Mouse (Mus musculus) heart, embryonic 16.5 days (tissue): ENCODE measurements at regions not wholly inside any gene's neighbourhood (a gene's known extent, or its start where the extent isn't known, plus 50 kb on each side); places are given as distances from the start of the nearest gene placed in this dataset.

Experiments used
- ATAC-seq: fragments of 200-750 bp; cut with Nextera tagmentation; replicated peaks from 2 replicates; pipeline ENCODE4 v1.8.0; 2017; ENCODE audit warnings: moderate number of reproducible peaks; ENCODE audit not compliant: insufficient read depth, low FRiP score; ENCODE audit errors: extremely low read depth
- H3K27ac ChIP-seq: fragments of 300-500 bp; sonication (generic); 2 replicates; pipeline ENCODE4 v1.5.1; 2014; ENCODE audit warnings: mild to moderate bottlenecking, low read length, control low read depth, moderate library complexity
- H3K27me3 ChIP-seq: fragments of 300-500 bp; sonication (generic); 2 replicates; pipeline ENCODE4 v1.6.1; 2014; ENCODE audit warnings: low read length, mixed read lengths; ENCODE audit not compliant: control insufficient read depth, insufficient read depth
- H3K36me3 ChIP-seq: fragments of 300-500 bp; sonication (generic); 2 replicates; pipeline ENCODE4 v1.6.1; 2014; ENCODE audit not compliant: control insufficient read depth, insufficient read depth
- H3K4me1 ChIP-seq: fragments of 300-500 bp; sonication (generic); 2 replicates; pipeline ENCODE4 v1.6.1; 2014; ENCODE audit warnings: low read length, mixed read lengths; ENCODE audit not compliant: control insufficient read depth, insufficient read depth
- H3K4me2 ChIP-seq: fragments of 300-500 bp; sonication (generic); 2 replicates; pipeline ENCODE4 v1.6.1; 2014; ENCODE audit warnings: low read depth, mild to moderate bottlenecking, control low read depth, low read length
- H3K4me3 ChIP-seq: fragments of 300-500 bp; sonication (generic); 2 replicates; pipeline ENCODE4 v1.5.1; 2014; ENCODE audit warnings: mild to moderate bottlenecking, control low read depth, low read length
- H3K9ac ChIP-seq: fragments of 300-500 bp; sonication (generic); 2 replicates; pipeline ENCODE4 v1.6.1; 2014; ENCODE audit warnings: low read length, control low read depth
- H3K9me3 ChIP-seq: fragments of 300-500 bp; sonication (generic); replicated peaks from 2 replicates; pipeline ENCODE4 v1.6.1; 2016; ENCODE audit warnings: low read length; ENCODE audit not compliant: control insufficient read depth
- WGBS: fragments of 180-500 bp; shearing (Covaris S2); extraction: QIAGEN DNeasy Blood & Tissue Kit; methylation state at CpG from one replicate; pipeline ENCODE4 v1.1.7; 2014; 5-methylcytosine and 5-hydroxymethylcytosine counted together

- Histone ChIP-seq H3K4me2 (no peak overlapping the region), H3K9me3 (no peaks in the 10 kb centered on the region), H3K27ac (no peak overlapping the region), H3K9ac (no peak overlapping the region), H3K36me3 (no peaks in the 10 kb centered on the region), H3K4me3 (no peak overlapping the region), H3K4me1 (no peaks in the 10 kb centered on the region), H3K27me3 (no peaks in the 10 kb centered on the region)
- WGBS: 78% methylated on average over 5 of the region's 5 CpGs
- ATAC-seq: no peak
Observed at GRCm38 (mm10) chr1:65981665-65982064, 55.3 kb downstream of the Crygf start.

DNA sequence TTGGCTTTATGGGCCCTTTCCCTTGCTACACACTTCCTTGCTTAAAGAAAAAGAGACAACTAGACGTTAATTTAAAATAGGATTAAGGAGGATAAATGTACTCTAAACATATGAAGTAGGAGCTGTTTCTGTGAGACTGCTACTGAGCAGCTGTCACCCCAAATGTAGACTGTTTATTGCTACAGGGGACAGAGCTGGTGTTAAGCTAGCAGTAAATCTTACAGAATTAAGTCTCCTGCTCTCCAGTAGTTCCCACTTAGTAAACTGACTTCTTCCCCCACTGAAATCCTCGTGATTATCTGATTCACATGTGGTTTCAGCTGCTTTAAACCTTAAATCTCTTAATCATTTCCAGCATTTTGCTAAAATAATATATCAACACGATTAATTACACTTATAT is 74.1 kb downstream of the Crygf start:
- ATAC-seq: no peak
- 46% methylated on average over 3 of the region's 3 CpGs for WGBS
- no peak overlapping the region for H3K9ac ChIP-seq

DNA sequence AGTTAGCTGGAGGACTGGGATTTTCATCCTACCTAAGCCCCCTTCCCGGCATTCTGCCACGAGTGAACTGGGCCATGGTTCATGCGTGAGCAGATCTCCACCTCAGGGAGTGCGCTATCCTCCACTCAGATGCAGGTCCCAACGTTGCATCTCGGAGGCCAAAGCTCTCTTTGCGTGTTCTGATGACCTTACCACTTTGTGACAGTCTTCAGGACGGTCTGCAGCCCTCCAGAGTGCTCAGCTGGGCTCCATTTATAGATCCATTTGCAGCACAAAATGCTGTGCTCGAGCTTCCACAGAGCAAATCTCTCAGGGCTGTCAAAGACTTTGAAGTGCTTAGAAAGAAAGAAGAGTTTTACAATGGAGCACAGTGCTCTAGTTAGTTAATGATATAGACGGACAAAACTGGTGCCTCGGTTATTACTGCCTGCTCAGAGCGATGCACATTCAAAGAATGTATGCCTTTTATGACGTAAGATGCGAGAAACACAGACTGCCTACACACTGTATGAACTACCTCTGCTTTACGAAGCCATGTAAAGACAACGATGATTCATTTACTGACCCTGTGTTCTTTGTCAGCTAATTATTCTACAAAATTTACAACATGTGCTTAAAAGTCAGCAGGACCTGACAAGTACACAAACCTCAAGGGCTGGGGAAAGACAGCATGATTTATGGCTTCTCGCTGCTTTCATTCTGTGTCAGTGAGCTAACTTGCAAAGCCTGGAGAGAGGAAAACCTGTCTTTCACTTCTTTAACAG is 77.8 kb downstream of the Crygf start:
- WGBS: 51% methylated on average over 17 of the region's 17 CpGs
- no peak overlapping the region for H3K4me3 ChIP-seq
- no peak overlapping the region for H3K9ac ChIP-seq
- H3K36me3 ChIP-seq: no peaks in the 10 kb centered on the region
- H3K27ac ChIP-seq: no peak overlapping the region
- H3K27me3 ChIP-seq: no peaks in the 10 kb centered on the region
- no peak for ATAC-seq
- H3K4me2 ChIP-seq: 0 out of 2 replicates have a peak overlapping the region, but pooled peaks have one; percentile 10
- no peaks in the 10 kb centered on the region for H3K9me3 ChIP-seq
- no peaks in the 10 kb centered on the region for H3K4me1 ChIP-seq

More for the DNA sequence above, 74.1 kb downstream of the Crygf start:
- H3K4me1 ChIP-seq: no peaks in the 10 kb centered on the region
- H3K4me2 ChIP-seq: no peak overlapping the region
- H3K27ac ChIP-seq: no peak overlapping the region
- H3K36me3 ChIP-seq: no peaks in the 10 kb centered on the region
- no peak overlapping the region for H3K4me3 ChIP-seq
- H3K9me3 ChIP-seq: peaks cover 4% of the 10 kb centered on the region; the same call in 1 of the 2 replicates
- no peaks in the 10 kb centered on the region for H3K27me3 ChIP-seq
